Mouse (Mus musculus) forebrain, embryonic 11.5 days (tissue): ENCODE measurements around the gene Abhd16b. TPM values are rescaled to one million over a fixed set of nuclear protein-coding genes. Genes with fewer than 3 reads are reported as not detected.

Source experiments
- ATAC-seq: fragments of 200-750 bp; cut with Nextera tagmentation; replicated peaks from 2 replicates; pipeline ENCODE4 v1.8.0; 2017; ENCODE audit warnings: moderate TSS enrichment; ENCODE audit not compliant: low FRiP score
- DNase-seq: peaks from one replicate; pipeline ENCODE4 v3.0.0-alpha.2; 2017; ENCODE audit warnings: low spot score
- H3K27ac ChIP-seq: fragments of 300-500 bp; sonication (generic); 2 replicates; pipeline ENCODE4 v1.5.1; 2014; ENCODE audit warnings: low read depth, low read length
- H3K27me3 ChIP-seq: fragments of 300-500 bp; sonication (generic); 2 replicates; pipeline ENCODE4 v1.6.1; 2014; ENCODE audit warnings: mild to moderate bottlenecking, low read length, mixed read lengths; ENCODE audit not compliant: control insufficient read depth, insufficient read depth
- H3K36me3 ChIP-seq: fragments of 300-500 bp; sonication (generic); 2 replicates; pipeline ENCODE4 v1.6.1; 2014; ENCODE audit warnings: mild to moderate bottlenecking, low read length, moderate library complexity, mixed read lengths; ENCODE audit not compliant: control insufficient read depth, insufficient read depth
- H3K4me1 ChIP-seq: fragments of 300-500 bp; sonication (generic); replicated peaks from 2 replicates; pipeline ENCODE4 v1.6.1; 2014; ENCODE audit warnings: low read length, mixed read lengths; ENCODE audit not compliant: control insufficient read depth, insufficient read depth
- H3K4me2 ChIP-seq: fragments of 300-500 bp; sonication (generic); 2 replicates; pipeline ENCODE4 v1.6.1; 2014; ENCODE audit warnings: low read depth, mild to moderate bottlenecking, low read length, moderate library complexity, mixed read lengths; ENCODE audit not compliant: severe bottlenecking
- H3K4me3 ChIP-seq: fragments of 300-500 bp; sonication (generic); 2 replicates; pipeline ENCODE4 v1.5.1; 2014; ENCODE audit warnings: low read depth, low read length
- H3K9ac ChIP-seq: fragments of 300-500 bp; sonication (generic); 2 replicates; pipeline ENCODE4 v1.6.1; 2014; ENCODE audit warnings: low read length
- H3K9me3 ChIP-seq: fragments of 300-500 bp; sonication (generic); 2 replicates; pipeline ENCODE4 v1.6.1; 2016; ENCODE audit warnings: low read length, mixed read lengths; ENCODE audit not compliant: control insufficient read depth
- WGBS: fragments of 180-500 bp; shearing (Covaris S2); extraction: QIAGEN DNeasy Blood & Tissue Kit; methylation state at CpG from one replicate; pipeline ENCODE4 v1.1.7; 2014; 5-methylcytosine and 5-hydroxymethylcytosine counted together
- polyA plus RNA-seq: library from polyadenylated mRNA; unstranded; fragments of >200 nt; fragmentation: Nextera tagmentation; extraction: Ambion mirVana; gene quantifications from 2 replicates; pipeline ENCODE4 v1.2.1, GENCODE M21; 2014

Abhd16b gene
- polyA plus RNA-seq, 1 experiment from 2014 or later, result not detected

DNA sequence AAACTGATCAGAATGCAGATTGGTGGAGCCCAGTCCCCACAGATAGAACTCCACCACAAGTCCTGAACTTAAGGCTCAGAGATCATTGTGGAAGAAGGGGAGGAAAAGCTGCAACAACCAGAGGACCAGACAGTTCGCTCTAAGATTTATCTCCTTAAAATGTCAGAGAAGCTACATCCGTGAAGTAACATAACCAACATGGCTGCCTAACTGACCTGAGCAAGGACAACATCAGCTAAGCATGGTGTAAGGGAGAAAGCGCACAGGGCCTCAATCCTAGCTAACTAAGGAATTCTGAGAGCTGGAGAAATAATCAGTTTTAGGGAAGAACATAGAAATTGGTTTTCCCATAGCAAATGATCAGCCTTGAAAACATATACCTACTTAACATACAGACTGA, 26.2 kb downstream of the Abhd16b start:
- ATAC-seq (no peak), DNase-seq (no peak)
- Histone ChIP-seq H3K4me3 (peak overlapping the region; percentile 94), H3K27ac (peak overlapping the region; percentile 95), H3K27me3 (no peaks in the 10 kb centered on the region), H3K4me1 (no peaks in the 10 kb centered on the region; the same call in 1 of the 2 replicates), H3K9me3 (no peaks in the 10 kb centered on the region), H3K36me3 (no peaks in the 10 kb centered on the region; the same call in 1 of the 2 replicates), H3K4me2 (peak overlapping the region; percentile 69; the same call in 1 of the 2 replicates), H3K9ac (peak overlapping the region; percentile 89)
- 81% methylated on average over 3 of the region's 3 CpGs for WGBS

DNA sequence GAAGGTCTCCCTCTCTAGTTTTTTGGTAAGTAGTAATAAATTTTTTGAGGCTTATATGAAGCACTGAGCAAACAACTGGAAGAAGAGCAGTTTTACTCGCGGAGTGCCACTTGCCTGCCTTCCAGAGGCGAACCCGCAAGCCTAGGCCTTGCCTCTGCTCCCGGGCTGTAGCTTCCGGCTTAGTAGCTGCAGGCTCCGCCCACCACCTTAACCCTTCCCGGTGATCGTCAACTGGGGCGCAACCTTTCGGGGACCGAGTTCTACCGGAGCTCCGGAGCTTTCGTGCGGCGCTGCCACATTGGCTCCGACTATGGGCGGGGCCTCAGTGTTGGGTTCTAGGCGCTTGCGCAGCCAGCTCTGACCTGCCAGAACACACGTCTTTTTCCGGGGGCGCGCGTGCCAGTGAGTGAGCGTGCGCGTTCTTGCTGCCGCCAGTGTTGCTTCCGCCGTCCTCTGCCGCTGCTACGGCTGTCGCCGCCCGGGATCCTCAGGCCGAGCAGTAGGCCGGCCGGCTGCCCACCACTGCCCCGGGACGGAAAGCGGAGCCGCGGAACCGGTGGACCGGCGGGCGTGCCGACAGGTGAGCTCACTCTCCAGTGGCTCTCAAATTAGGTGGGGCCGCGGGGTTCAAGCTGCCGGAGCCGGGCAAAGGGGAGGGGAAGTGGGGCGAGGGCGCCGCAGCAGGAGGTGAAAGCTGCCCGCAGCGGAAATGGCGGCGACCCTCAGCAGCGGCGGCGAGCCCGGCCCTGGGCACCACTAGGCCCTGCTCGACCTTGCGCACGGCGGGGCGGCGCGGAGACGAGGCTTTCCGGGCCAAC, 27.3 kb downstream of the Abhd16b start, which contains the start of gene Dnajc5:
Dnajc5 (plus strand) TSS at position 368 of the 818 bp plus-strand sequence.
- WGBS, result under 1% methylated on average over 74 of the region's 74 CpGs
- H3K9ac ChIP-seq, result peak within 1 kb of the TSS; percentile 89
- peak within 1 kb of the TSS; percentile 94 for H3K4me3 ChIP-seq
- H3K4me1 ChIP-seq, result no peaks in the 10 kb centered on the region; the same call in 1 of the 2 replicates
- ATAC-seq (peak; percentile 96), DNase-seq (peak; percentile 97)
- H3K27ac ChIP-seq, result peak within 1 kb of the TSS; percentile 95
- no peaks in the 10 kb centered on the region for H3K36me3 ChIP-seq
- H3K4me2 ChIP-seq, result peak within 1 kb of the TSS; percentile 69
- no peaks in the 10 kb centered on the region for H3K9me3 ChIP-seq
- H3K27me3 ChIP-seq, result no peaks in the 10 kb centered on the region

DNA sequence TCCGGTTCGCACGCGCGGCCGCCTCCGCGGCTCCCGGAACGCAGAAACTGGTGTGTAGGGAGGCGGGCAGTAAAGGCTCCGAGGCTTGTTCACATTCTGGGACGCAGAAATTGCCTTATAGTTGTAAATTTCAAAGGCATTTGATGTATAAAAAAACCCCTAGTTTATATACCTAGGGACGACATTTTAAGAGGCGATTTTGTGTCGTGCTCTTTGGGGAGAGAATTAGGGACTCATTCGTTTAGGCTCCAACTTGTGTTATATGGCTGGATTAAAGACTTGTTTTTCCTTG, 27.9 kb downstream of the Abhd16b start:
- H3K27ac ChIP-seq, result peak overlapping the region; percentile 95
- H3K9ac ChIP-seq, result peak overlapping the region; percentile 89
- no peaks in the 10 kb centered on the region for H3K36me3 ChIP-seq
- H3K27me3 ChIP-seq, result no peaks in the 10 kb centered on the region
- under 1% methylated on average over 17 of the region's 17 CpGs for WGBS
- ATAC-seq (no peak), DNase-seq (no peak)
- H3K4me1 ChIP-seq, result no peaks in the 10 kb centered on the region; the same call in 1 of the 2 replicates
- H3K4me3 ChIP-seq, result peak overlapping the region; percentile 94
- no peaks in the 10 kb centered on the region for H3K9me3 ChIP-seq
- peak overlapping the region; percentile 69 for H3K4me2 ChIP-seq

DNA sequence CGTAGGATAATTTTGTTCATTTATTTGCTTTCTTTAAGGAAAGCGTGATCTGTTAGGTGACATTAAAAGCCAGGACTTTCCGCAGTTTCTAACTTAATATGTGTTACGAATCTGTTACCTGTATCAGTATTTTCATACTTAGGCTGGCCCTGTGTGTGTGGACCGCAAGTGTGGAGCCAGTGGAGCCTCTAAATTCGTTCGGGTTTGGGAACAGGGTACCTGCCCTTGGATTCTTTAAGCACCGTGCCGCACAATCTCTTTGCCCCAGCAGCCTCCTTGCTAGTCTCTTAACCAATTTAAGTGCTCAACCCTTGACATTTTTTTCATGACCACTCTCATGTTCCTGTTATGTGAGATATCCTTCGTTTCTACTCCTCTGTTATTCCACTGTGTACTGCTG, 28.5 kb downstream of the Abhd16b start:
- Histone ChIP-seq H3K27me3 (no peaks in the 10 kb centered on the region), H3K4me2 (peak overlapping the region; percentile 69), H3K4me1 (no peaks in the 10 kb centered on the region; the same call in 1 of the 2 replicates), H3K36me3 (no peaks in the 10 kb centered on the region), H3K9me3 (no peaks in the 10 kb centered on the region), H3K27ac (no peak overlapping the region), H3K4me3 (peak overlapping the region; percentile 94), H3K9ac (peak overlapping the region; percentile 89)
- ATAC-seq (no peak), DNase-seq (no peak)
- 65% methylated on average over 10 of the region's 10 CpGs for WGBS

DNA sequence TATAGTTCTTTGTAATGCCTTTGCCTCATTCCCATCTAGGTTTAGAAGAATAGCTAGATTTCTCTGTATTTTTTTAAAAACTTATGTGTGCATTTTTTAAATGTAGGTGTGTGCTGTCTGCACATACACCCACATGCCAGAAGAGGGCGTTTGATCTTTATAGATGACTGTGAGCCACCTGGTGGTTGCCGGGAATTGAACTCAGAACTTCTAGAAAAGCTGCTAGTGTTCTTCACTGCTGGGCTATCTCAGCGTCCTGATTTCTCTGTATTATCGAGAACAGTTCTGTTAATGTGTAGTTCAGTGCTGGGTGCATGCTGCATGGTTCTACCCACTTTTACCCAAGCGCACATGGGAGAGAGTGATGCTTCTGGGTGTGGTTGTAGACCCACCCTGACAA, 29.8 kb downstream of the Abhd16b start:
- ATAC-seq, result no peak
- no peak overlapping the region for H3K4me3 ChIP-seq
- WGBS, result 72% methylated on average over 5 of the region's 5 CpGs

DNA sequence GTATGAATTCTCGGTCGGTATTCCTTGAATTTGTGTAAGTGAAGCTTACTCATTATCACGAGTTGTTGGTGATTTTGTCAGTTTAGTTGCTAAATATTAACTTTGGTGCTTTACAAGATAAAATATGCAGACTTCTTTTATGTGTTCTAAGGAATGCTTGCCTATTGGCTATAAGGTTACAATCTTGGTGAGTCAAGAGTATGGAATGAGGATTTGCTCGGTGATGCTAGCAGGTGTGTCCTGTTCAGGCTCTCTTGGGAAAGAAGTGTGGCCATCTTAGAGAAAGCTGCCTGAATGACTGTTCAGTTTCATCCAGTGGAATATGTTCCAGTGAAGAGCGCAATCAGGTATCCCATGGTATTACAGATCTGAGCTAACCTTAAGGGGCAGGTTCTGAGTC, 32.5 kb downstream of the Abhd16b start:
- no peak for ATAC-seq
- 94% methylated on average over 5 of the region's 5 CpGs for WGBS
- no peaks in the 10 kb centered on the region for H3K36me3 ChIP-seq
- H3K4me2 ChIP-seq, result no peak overlapping the region
- H3K27ac ChIP-seq, result no peak overlapping the region
- DNase-seq, result no peak
- H3K4me1 ChIP-seq, result no peaks in the 10 kb centered on the region; the same call in 1 of the 2 replicates
- no peak overlapping the region for H3K9ac ChIP-seq
- H3K4me3 ChIP-seq, result no peak overlapping the region
- H3K9me3 ChIP-seq, result no peaks in the 10 kb centered on the region
- no peaks in the 10 kb centered on the region for H3K27me3 ChIP-seq

More for the DNA sequence above, 29.8 kb downstream of the Abhd16b start:
- no peaks in the 10 kb centered on the region for H3K27me3 ChIP-seq
- H3K4me1 ChIP-seq, result no peaks in the 10 kb centered on the region; the same call in 1 of the 2 replicates
- no peak overlapping the region for H3K9ac ChIP-seq
- no peak overlapping the region for H3K27ac ChIP-seq
- no peak overlapping the region for H3K4me2 ChIP-seq
- DNase-seq, result no peak
- no peaks in the 10 kb centered on the region for H3K9me3 ChIP-seq
- H3K36me3 ChIP-seq, result no peaks in the 10 kb centered on the region

DNA sequence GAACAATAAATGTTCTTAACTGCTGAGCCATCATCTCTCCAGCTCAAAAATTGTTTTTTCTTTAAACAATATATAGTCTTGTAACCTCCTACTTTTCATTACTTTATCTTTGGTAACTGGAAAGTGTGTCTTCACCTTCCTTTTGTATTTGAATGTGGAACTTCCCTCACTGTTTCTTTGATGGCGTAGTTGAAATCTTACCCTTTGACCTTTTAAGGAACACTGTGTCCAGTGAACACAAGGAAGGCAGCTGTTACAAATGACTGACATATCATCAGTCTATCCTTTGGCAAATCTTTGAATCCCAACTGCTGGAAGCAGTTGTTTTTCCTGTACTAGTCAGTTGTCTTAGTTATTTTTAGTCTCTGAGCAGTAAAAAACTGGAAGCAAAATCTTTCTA, 36.1 kb downstream of the Abhd16b start:
- H3K4me1 ChIP-seq, result no peaks in the 10 kb centered on the region
- no peak overlapping the region for H3K4me3 ChIP-seq
- no peaks in the 10 kb centered on the region for H3K27me3 ChIP-seq
- ATAC-seq (no peak), DNase-seq (no peak)
- no peaks in the 10 kb centered on the region; the same call in 1 of the 2 replicates for H3K9me3 ChIP-seq
- no peaks in the 10 kb centered on the region; the same call in 1 of the 2 replicates for H3K36me3 ChIP-seq
- no peak overlapping the region for H3K4me2 ChIP-seq
- H3K9ac ChIP-seq, result no peak overlapping the region
- 95% methylated on average over 1 of the region's 1 CpGs for WGBS
- no peak overlapping the region for H3K27ac ChIP-seq

DNA sequence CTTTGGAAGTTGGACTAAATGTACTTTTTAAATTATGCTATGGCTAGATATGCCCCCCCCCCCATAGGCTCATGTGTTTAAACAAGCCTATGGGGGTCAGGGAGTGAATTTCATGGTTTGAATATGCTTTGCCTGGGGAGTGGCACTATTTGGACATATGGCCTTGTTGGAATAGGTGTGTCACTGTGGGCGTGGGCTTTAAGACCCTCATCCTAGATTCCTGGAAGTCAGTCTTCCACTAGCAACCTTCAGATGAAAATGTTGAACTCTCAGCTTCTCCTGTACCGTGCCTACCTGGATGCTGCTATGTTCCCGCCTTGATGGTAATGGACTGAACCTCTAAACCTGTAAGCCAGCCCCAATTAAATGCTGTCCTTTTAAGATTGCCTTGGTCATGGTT, 39.6 kb downstream of the Abhd16b start:
- Histone ChIP-seq H3K9me3 (no peaks in the 10 kb centered on the region; the same call in 1 of the 2 replicates), H3K4me2 (no peak overlapping the region), H3K9ac (no peak overlapping the region), H3K27ac (no peak overlapping the region), H3K27me3 (no peaks in the 10 kb centered on the region), H3K4me3 (no peak overlapping the region), H3K4me1 (no peaks in the 10 kb centered on the region), H3K36me3 (no peaks in the 10 kb centered on the region; the same call in 1 of the 2 replicates)
- no peak for DNase-seq
- ATAC-seq, result no peak
- WGBS, result 95% methylated on average over 3 of the region's 3 CpGs

DNA sequence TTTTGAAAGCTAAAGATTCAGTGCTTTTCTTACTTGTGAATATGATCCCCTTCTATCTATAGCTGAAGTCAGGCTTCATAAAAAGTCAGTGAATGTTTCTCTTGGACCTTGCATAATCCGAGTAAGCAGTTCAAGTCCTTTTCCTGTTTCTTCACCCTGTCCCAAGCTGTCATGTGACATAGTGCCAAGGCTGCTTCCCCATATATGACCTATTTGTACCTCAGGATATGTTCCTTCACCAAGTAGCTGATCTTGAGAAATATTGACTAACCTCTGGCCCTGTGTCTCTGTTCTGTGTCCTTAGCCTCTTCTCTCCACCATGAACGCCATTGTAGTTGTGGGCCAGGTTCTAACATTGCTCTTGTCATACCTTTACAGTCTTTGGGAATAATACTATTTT, 43.4 kb downstream of the Abhd16b start:
- H3K27me3 ChIP-seq, result no peaks in the 10 kb centered on the region
- 95% methylated on average over 2 of the region's 2 CpGs for WGBS
- H3K9me3 ChIP-seq, result no peaks in the 10 kb centered on the region
- H3K4me1 ChIP-seq, result no peaks in the 10 kb centered on the region
- ATAC-seq (no peak), DNase-seq (no peak)
- no peaks in the 10 kb centered on the region for H3K36me3 ChIP-seq
- H3K4me3 ChIP-seq, result no peak overlapping the region
- H3K4me2 ChIP-seq, result no peak overlapping the region
- H3K9ac ChIP-seq, result no peak overlapping the region
- no peak overlapping the region for H3K27ac ChIP-seq
